Mouse (Mus musculus): Measurements from ENCODE around the gene Rtn4r.

Gene Rtn4r

GRCm38 (mm10) chr16:18124626-18125025, 2.8 kb upstream of the Rtn4r start:
- DNase-seq (ENCODE audit: low read depth, low spot score) = no peak

DNA sequence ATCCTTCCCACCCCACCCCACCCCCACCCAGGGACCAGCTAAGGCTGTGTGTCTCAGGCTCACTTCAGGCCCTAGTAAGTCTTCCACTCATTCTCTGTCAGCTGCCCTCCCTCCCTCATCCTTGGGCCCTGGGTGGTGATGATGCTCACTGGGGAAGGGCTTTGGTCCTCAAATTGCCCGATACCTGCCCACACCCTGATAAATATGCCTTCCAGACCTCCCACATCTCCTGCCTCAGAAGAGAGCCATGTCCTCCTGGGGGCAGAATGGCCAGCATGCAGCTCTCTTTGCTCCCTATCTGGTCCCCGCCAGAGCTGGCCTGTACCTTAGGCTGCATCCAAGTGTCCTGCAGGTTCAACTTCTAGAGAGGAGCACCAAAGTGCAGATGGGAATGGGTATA, 2.3 kb upstream of the Rtn4r start:
- no peak for DNase-seq (ENCODE audit: low read depth, low spot score)

GRCm38 (mm10) chr16:18126211-18126610, 1.2 kb upstream of the Rtn4r start:
- DNase-seq (ENCODE audit: low read depth, low spot score) = no peak

DNA sequence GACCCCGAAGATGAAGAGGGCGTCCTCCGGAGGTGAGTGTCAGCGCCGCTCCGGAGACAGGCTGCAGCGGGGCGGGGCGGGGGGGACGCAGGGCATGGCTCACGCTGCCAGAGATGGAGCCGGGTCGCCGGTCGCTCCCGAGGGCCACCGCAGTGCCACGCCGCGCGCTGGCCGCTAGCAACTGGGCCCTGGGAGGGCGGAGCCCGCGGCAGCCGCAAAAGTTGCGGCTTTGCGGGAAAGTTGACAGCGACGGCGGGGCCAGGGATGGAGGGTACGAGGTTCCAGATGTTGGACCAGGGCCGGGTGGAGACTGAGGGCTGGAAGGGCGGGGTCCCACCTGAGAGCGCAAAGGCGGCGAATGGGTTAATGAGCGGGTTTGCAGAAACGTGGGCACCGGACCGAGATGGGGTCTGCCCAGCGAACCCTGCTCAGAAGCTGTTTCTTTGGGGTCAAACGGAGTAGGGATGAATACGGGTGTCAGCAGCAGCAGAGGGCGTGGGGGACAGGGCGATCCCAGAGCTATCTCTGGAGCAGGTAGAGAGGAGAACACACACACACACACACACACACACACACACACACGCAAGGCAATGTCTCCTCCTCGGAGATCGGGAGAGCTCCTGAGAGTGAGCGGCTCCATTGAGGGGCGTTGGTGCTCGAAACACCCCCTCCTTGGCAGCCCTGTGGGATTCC, 575 bp downstream of the Rtn4r start:
- DNase-seq (ENCODE audit: low read depth, low spot score) = peak; percentile 28

DNA sequence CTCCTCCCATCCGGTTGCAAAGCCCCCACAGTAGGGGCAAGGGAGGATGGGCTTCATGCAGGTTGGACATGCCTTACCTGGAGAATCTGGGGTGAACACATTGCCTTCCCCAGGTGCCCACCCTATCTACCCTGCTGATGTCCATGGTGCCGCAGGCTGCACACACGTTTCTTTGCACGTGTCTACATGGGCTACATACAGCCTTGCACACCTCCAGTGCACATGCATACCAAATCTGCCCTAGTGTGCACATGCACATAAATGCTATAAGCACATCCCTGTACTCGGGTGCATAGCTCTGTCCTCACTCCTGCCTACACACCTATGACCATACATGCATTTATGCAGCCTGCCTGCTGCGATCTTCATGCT, 1.1 kb downstream of the Rtn4r start:
- no peak for DNase-seq (ENCODE audit: low read depth, low spot score)

DNA sequence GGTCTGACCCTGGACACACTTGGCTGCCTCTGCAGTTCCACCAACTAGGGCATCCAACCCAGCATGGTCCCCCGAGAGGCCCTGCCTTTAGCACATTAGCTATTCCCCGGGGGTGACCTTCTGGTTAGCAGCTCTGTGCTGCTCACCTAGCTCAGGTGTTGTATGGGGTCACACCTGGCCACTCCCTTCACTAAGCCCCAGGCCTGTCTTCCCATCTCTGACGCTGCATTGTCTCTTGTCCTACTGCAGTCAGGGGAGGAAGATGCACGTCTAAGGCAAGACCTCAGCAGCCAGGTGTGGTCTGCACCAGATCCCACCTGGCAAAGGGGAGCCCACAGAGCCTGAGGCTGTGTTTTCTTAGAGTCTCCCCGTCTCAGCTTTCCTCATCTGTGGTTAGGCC, 2.0 kb downstream of the Rtn4r start:
- no peak for DNase-seq (ENCODE audit: low read depth, low spot score)

DNA sequence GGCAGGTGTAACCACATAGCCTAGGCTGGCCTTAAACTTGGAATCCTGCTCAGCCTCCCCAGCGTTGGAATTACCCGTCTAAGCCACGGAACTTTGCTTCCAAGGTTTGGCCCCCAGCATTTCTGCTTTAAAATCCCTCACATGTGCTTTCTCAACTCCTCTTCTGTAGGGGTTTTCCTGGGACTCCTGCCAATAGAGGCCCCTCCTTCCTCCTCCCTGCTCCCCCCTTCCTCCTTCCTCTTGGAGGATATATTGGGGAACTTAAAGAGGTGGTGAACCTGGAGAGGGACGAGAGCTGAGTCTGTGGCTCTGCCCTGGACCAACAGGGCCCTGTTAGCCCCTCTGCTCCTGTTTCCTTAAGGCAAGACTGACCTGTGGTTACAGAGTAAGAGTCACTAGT, 2.8 kb downstream of the Rtn4r start:
- DNase-seq (ENCODE audit: low read depth, low spot score) = no peak

- DNase-seq (ENCODE audit: low read depth, low spot score) = no peak
Observed at GRCm38 (mm10) chr16:18130705-18131104, 3.3 kb downstream of the Rtn4r start.

DNA sequence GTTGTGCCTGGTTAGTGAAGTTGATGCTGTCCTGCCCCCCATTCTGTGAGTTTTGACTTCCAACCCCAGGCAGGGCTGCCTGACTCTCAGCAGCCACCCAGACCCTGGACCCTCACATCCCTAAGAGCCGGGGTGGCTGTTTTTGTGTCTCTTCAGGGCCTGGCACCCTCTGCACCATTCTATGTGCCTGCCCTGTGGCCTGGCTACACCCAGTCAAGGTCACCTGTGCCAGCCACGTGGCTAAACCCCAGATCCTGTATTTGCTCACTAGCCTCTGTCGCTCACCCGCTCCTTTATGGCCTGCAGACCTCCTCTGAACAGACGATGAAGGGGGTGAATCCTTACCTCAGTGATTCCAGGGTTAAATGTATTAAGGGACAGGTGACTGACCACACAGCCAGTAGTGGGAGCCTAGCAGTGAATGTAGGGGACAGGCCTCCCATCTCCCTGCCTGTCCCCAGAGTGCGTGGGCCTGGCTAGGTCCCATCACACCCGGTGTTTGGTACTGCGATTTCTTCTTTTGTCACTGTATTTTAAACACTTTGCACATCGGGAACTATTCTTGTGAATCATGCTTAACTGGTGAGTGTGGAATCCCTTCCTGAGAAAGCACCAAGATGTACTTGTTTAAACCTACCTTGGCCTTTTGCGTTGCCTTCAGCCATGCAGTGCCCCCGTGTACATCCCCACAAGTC, 4.0 kb downstream of the Rtn4r start:
- DNase-seq (ENCODE audit: low read depth, low spot score) = no peak

DNA sequence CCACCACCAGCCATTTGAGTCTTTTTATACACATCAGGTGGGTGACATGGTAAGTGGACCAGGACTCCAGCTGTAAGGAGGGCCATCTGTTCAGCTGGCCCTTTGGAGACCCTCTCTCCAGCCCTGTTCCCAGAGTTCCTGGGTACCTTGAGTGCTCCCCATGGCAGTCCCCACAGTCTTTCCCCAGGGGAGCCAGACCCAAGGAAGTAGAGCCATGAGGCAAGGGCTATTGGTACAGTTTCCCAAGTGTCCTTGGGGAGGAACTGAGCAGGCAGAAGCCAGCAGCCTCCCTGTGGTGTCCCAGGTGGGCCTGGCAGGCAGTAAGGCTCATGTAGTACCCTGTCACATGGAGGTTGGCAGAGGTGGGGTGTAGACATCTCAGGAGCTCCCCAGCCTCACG, 4.6 kb downstream of the Rtn4r start:
- DNase-seq (ENCODE audit: low read depth, low spot score) = no peak

- DNase-seq (ENCODE audit: low read depth, low spot score) = no peak
Observed at GRCm38 (mm10) chr16:18132575-18132974, 5.1 kb downstream of the Rtn4r start.

DNA sequence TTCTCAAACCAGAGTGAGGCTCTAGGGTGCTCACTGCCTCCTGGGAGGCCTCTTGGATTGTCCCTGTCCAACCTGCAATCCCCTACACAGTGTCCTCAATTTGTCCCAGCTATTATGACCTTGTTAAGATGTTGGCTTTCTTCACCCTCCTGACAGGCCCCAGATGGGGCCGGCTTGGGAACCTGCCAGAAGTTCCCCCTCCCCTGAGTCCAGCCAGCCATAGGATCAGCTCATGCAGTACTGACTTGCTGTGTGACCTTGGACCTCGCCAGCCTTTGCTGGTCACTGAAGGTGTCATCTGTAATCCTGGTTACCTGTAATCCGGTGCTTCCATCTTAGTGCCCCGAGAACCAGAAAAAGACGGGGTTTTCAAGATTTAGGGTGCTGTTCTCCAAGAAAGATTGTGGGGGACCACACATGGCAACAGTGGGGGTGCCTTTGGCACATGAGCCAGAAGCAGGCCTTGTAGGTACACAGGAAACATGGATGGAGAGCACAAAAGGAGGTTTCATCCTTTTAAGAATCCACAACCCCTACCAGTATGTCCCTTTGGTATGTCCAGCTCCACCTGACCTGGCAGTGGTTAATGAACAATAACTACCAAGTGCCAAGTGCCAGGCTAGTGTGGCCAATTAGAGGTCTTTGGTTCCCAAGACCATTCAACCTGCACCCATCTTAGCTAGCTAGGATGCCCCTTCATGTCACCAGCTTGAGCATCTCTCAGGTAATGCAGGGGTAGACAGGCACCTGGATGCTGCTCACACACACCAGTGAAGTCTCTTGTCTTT, 5.9 kb downstream of the Rtn4r start:
- DNase-seq (ENCODE audit: low read depth, low spot score) = no peak

- no peak for DNase-seq (ENCODE audit: low read depth, low spot score)
Observed at GRCm38 (mm10) chr16:18135196-18135595, 7.8 kb downstream of the Rtn4r start.

DNA sequence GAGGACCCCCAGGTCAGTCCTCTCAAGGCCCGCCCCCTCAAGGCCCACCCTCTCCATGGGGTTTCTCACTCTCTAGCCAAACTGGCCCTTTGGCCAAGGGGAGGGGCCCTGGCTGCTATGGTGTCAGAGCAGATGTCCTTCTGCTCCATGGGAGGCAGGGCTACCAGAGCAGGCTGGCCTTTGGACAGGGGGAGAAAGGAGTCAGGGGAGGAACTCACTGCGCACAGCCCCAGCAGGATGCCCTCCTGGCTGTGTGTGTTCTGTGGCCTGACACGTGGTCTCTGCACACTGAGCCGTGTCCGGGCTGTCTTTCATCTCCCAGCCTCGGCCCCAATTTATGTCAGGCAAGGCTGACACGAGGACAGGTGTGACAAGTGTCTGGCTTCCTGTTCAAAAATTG, 8.6 kb downstream of the Rtn4r start:
- no peak for DNase-seq (ENCODE audit: low read depth, low spot score)

GRCm38 (mm10) chr16:18144201-18144600, 16.8 kb downstream of the Rtn4r start:
- DNase-seq (ENCODE audit: low read depth, low spot score) = no peak

GRCm38 (mm10) chr16:18145341-18145867, 18.0 kb downstream of the Rtn4r start:
- no peak for DNase-seq (ENCODE audit: low read depth, low spot score)

- DNase-seq (ENCODE audit: low read depth, low spot score) = no peak
Observed at GRCm38 (mm10) chr16:18148208-18148876, 20.9 kb downstream of the Rtn4r start.

- DNase-seq (ENCODE audit: low read depth, low spot score) = no peak
Observed at GRCm38 (mm10) chr16:18149205-18149604, 21.8 kb downstream of the Rtn4r start.

GRCm38 (mm10) chr16:18152189-18152588, 24.7 kb downstream of the Rtn4r start:
- DNase-seq (ENCODE audit: low read depth, low spot score) = no peak

- DNase-seq (ENCODE audit: low read depth, low spot score) = no peak
Observed at GRCm38 (mm10) chr16:18152769-18153445, 25.5 kb downstream of the Rtn4r start.

DNA sequence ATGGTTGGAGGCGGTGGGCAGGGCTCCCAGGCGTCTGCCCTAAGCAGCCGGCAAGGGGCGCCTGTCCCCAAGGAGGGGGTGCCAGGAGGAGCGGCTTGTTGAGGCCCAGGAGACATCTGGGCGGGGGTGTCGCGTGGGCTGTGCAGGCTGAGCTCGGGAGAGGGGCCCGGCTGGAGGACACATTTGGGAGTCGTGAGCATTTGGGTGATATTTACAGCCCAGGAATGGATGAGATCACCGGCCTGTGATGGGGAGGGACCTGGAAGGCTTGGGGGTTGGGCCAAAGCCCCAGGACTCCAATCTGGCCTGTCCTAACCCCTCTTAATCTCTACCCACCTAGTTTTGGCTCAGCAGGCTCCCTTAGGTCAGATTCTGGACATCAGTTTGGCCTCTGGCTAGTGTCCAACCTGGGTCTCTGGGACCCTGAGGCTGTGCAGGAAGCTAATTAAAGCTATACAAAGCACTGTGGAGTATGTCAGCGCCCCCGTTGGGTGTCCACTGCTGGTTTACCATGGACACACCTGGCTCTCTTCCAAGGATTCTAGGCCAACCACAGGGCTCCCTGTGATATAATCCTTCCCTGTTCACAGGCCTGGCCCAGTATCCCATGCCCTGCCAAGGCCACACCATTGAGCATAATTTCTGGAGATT, 27.2 kb downstream of the Rtn4r start:
- peak; percentile 14 for DNase-seq (ENCODE audit: low read depth, low spot score)
